Mouse (Mus musculus) spleen, adult 2 months (tissue): ENCODE results near the gene Pifo. TPM values are rescaled to one million over a fixed set of nuclear protein-coding genes. Genes with fewer than 3 reads are reported as not detected.
A peak's percentile ranks its signal among the peaks of the same experiment; 100 is the strongest.
"Not testable (repeated sequence)": the region's sequence is repeated elsewhere in the genome, so short reads cannot be mapped to it uniquely, and the experiment has no call there.

ENCODE experiments used
- DNase-seq, 2 experiments: peaks; one replicate each; pipeline versions ENCODE4 v3.0.0 to v3.0.0-alpha.2; 2012 to 2021; ENCODE audit warnings: low spot score in 2 of 2, low read depth in 1 of 2
- H3K27ac ChIP-seq: fragments of 200-500 bp; 2 replicates; pipeline ENCODE4 v1.5.1; 2012; ENCODE audit warnings: low read length, inconsistent platforms; ENCODE audit not compliant: insufficient read depth
- H3K27me3 ChIP-seq: fragments of 200-500 bp; 2 replicates; pipeline ENCODE4 v1.6.1; 2012; ENCODE audit warnings: mild to moderate bottlenecking, moderate library complexity, low read length, inconsistent platforms; ENCODE audit not compliant: control insufficient read depth, insufficient read depth
- H3K36me3 ChIP-seq: fragments of 200-500 bp; 2 replicates; pipeline ENCODE4 v1.6.1; 2012; ENCODE audit warnings: mild to moderate bottlenecking, low read length, inconsistent platforms; ENCODE audit not compliant: control insufficient read depth, insufficient read depth
- H3K4me1 ChIP-seq: fragments of 200-500 bp; 2 replicates; pipeline ENCODE4 v1.6.1; 2011; ENCODE audit warnings: inconsistent platforms; ENCODE audit not compliant: control insufficient read depth, insufficient read depth, insufficient read length
- H3K4me3 ChIP-seq: fragments of 200-500 bp; 2 replicates; pipeline ENCODE4 v1.5.1; 2011; ENCODE audit warnings: mild to moderate bottlenecking, inconsistent platforms; ENCODE audit not compliant: insufficient read depth, insufficient read length; ENCODE audit errors: extremely low read depth
- CTCF ChIP-seq: fragments of 200-500 bp; IDR thresholded peaks from 2 replicates; pipeline ENCODE4 v1.5.1; 2011; ENCODE audit warnings: mild to moderate bottlenecking, inconsistent platforms; ENCODE audit not compliant: insufficient read depth, insufficient read length, insufficient replicate concordance; ENCODE audit errors: extremely low read depth
- POLR2A ChIP-seq: fragments of 200-500 bp; IDR thresholded peaks from 2 replicates; pipeline ENCODE4 v1.6.1; 2011; ENCODE audit warnings: low read depth, low read length, inconsistent platforms
- WGBS: fragments of 180-500 bp; shearing (Covaris S2); methylation state at CpG from one replicate; pipeline ENCODE4 v1.1.7; 2018; 5-methylcytosine and 5-hydroxymethylcytosine counted together
- polyA plus RNA-seq: library from polyadenylated mRNA; depleted of rRNA; stranded (reverse); fragments of >200 nt; gene quantifications from 2 replicates; pipeline ENCODE4 v1.2.3, GENCODE M21; 2012

Gene Pifo
- polyA plus RNA-seq, 1 experiment = 0.37 TPM

GRCm38 (mm10) chr3:106001416-106002370, 12.8 kb downstream of the Pifo start:
- no peak for TF ChIP-seq CTCF
- no peak for TF ChIP-seq POLR2A
- H3K4me1 ChIP-seq = peaks cover 6% of the 10 kb centered on the region; the same call in 1 of the 2 replicates
- DNase-seq = peak; percentile 50 to 73
- no peaks in the 10 kb centered on the region for H3K36me3 ChIP-seq
- no peaks in the 10 kb centered on the region for H3K27me3 ChIP-seq
- H3K27ac ChIP-seq = peak overlapping the region; percentile 46
- 17% methylated on average over 17 of the region's 17 CpGs for WGBS
- peak overlapping the region; percentile 46; the same call in 1 of the 2 replicates for H3K4me3 ChIP-seq

- no peak for TF ChIP-seq CTCF
- no peak for TF ChIP-seq POLR2A
- H3K27ac ChIP-seq = 0 out of 2 replicates have a peak overlapping the region, but pooled peaks have one; percentile 21
- WGBS = 29% methylated on average over 11 of the region's 11 CpGs
- H3K36me3 ChIP-seq = no peaks in the 10 kb centered on the region
- peaks cover 6% of the 10 kb centered on the region; the same call in 1 of the 2 replicates for H3K4me1 ChIP-seq
- peak in 1 of 2 experiments; percentile 19 for DNase-seq
- H3K4me3 ChIP-seq = peak overlapping the region; percentile 43
- no peaks in the 10 kb centered on the region for H3K27me3 ChIP-seq
Observed at GRCm38 (mm10) chr3:106000707-106001375, 13.6 kb downstream of the Pifo start.

GRCm38 (mm10) chr3:105994730-105995129, 19.7 kb downstream of the Pifo start:
- H3K36me3 ChIP-seq = no peaks in the 10 kb centered on the region
- H3K27ac ChIP-seq = peak overlapping the region; percentile 29; the same call in 1 of the 2 replicates
- H3K4me3 ChIP-seq = no peak overlapping the region
- H3K27me3 ChIP-seq = no peaks in the 10 kb centered on the region
- no peaks in the 10 kb centered on the region; the same call in none of the 2 replicates for H3K4me1 ChIP-seq
- TF ChIP-seq CTCF = no peak
- no peak for TF ChIP-seq POLR2A
- DNase-seq = no peak
- WGBS = 9% methylated on average over 2 of the region's 2 CpGs

DNA sequence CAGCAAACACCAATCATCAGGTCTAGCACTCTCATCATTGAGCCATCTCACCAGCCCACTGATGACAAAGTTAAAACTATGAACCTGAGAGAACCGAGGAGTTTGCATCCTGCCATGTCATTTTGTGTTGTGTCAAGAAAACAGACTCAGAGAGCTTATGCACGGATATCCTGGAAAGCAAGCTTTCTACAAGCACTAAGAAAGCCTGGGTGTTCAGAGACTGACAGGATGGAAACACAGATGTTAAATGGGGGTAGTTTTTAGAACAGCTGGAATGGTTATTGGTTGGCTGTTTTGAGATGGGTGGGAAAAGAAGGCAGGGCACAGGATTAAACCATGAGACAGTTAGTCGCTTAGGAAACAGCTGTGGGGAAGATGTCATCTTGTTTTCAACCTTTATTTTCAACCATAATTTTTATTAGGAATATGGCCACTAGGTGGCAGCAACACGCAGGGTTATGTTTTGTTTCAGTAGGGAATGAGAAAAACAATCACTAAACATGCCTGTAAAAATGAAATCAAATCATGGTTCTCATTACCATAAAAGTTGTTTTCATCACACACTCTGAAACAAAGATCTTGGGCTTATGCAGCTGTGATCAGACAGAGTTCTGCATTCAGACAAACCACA, 22.7 kb downstream of the Pifo start:
- TF ChIP-seq CTCF = no peak
- TF ChIP-seq POLR2A = no peak
- DNase-seq = peak in 1 of 2 experiments; percentile 50
- Histone ChIP-seq H3K27ac (no peak overlapping the region), H3K36me3 (no peaks in the 10 kb centered on the region), H3K4me3 (no peak overlapping the region), H3K27me3 (no peaks in the 10 kb centered on the region), H3K4me1 (no peaks in the 10 kb centered on the region; the same call in none of the 2 replicates)
- 12% methylated on average over 4 of the region's 4 CpGs for WGBS

DNA sequence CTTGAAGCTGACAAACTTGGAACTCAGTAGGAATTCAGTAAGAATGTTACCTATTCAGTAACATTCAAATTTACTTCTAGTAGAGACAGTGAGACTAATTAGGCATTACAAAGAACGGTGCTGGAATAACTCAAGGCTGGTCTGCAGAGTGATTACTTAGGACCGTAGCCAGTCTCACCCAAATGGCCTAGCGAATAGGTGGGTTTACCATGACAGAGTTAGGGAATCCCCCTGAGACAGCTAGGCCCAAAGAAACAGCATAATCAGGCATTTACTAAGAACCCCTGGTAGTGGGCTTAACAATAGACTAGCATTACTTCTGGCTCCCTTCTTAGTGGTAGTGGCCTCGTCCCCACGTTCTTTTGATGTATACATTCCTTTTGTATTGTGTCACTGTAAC, 24.8 kb downstream of the Pifo start:
- not testable (repeated sequence) for DNase-seq, H3K4me1 ChIP-seq
- WGBS = 87% methylated on average over 5 of the region's 5 CpGs

DNA sequence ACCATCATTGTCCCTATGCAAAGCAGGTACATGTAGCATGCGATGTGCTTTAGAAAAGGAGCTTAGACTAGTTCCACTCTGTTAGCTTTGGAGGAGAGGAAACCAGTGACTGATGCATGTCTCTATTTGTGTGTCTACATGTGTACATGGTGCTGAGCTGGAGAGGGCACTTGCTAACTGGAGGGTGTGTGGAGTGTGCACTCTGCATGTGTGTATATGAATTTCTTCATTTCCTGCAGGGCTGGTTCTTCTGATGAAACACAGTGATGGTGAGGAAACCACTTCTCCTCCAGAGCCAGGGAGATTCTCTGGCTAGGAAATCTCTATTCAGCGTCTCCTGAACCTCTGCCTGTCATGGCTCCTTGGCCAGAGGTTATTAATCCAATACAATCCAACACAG, 40.3 kb downstream of the Pifo start:
- Histone ChIP-seq H3K4me3 (no peak overlapping the region), H3K27me3 (no peaks in the 10 kb centered on the region), H3K4me1 (no peaks in the 10 kb centered on the region), H3K27ac (no peak overlapping the region), H3K36me3 (peaks cover 4% of the 10 kb centered on the region; the same call in 1 of the 2 replicates)
- DNase-seq = no peak
- WGBS = 74% methylated on average over 2 of the region's 2 CpGs
- TF ChIP-seq POLR2A = no peak

More for the DNA sequence above, 24.8 kb downstream of the Pifo start:
- H3K4me3 ChIP-seq, H3K36me3 ChIP-seq, H3K27me3 ChIP-seq, H3K27ac ChIP-seq: not testable (repeated sequence)

DNA sequence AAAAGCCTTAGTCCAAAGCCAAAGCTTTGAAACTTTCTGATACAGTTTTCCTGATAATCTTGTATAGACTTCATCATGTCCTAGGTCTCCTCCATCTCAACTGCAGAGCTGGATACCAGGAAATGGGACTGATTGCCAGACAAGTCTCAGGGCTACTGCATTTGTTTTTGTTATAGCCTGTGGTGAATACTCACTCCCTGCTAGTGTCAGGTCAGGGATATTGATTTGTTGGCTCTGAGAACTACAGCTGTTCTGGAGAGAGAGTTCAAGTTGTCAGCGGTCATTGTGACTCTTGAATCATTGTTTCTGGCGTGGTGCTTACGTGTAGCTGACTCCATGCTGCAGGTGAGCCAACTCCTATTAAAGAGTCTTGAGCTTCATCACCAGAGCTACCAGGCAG, 41.0 kb downstream of the Pifo start, which contains the start of gene Ovgp1:
Ovgp1 (plus strand) TSS at position 301 of the 400 bp plus-strand sequence.
- Histone ChIP-seq H3K27ac (no peak within 1 kb of the TSS), H3K4me3 (no peak within 1 kb of the TSS), H3K27me3 (no peaks in the 10 kb centered on the region), H3K36me3 (peaks cover 5% of the 10 kb centered on the region; the same call in 1 of the 2 replicates), H3K4me1 (no peaks in the 10 kb centered on the region)
- DNase-seq = no peak
- WGBS = 84% methylated on average over 3 of the region's 3 CpGs
- TF ChIP-seq CTCF = no peak
- TF ChIP-seq POLR2A = no peak
